Mouse (Mus musculus) layer of hippocampus, adult 2 months (tissue): Measurements from ENCODE around the gene Gstm2. TPM values are rescaled to one million over a fixed set of nuclear protein-coding genes. Genes with fewer than 3 reads are reported as not detected.

ENCODE experiments used
- DNase-seq, 2 experiments: peaks; one replicate each; pipeline ENCODE4 v3.0.0; 2022; ENCODE audit warnings: low spot score in 2 of 2
- H3K27ac ChIP-seq: fragments of 200-600 bp; 2 replicates; pipeline ENCODE4 v1.8.1; 2022
- H3K4me3 ChIP-seq: fragments of 200-600 bp; 2 replicates; pipeline ENCODE4 v1.8.1; 2022; ENCODE audit warnings: mild to moderate bottlenecking
- CTCF ChIP-seq: fragments of 200-600 bp; conservative IDR thresholded peaks from 2 replicates; pipeline ENCODE4 v1.8.1; 2022; ENCODE audit warnings: antibody characterized with exemption, mild to moderate bottlenecking, moderate library complexity
- total RNA-seq, 2 experiments: library from RNA; stranded (reverse); gene quantifications; 2 replicates each; pipeline ENCODE4 v1.2.3; 2021

Gene Gstm2
- total RNA-seq, 2 experiments from 2014 or later: 2.3 to 3.6 TPM

GRCm38 (mm10) chr3:107945729-107946128 lies 40.5 kb downstream of the Gstm2 start:
- H3K27ac ChIP-seq: peak overlapping the region; percentile 4; the same call in 1 of the 2 replicates

GRCm38 (mm10) chr3:107943239-107943990 lies 42.8 kb downstream of the Gstm2 start, which contains the start of gene Gstm6:
TSS of gene Gstm6 (minus strand) at chr3:107943749.
- TF ChIP-seq CTCF: peak; percentile 82
- peak; percentile 65 to 83 for DNase-seq
- peak within 1 kb of the TSS; percentile 30; the same call in 1 of the 2 replicates for H3K4me3 ChIP-seq
- H3K27ac ChIP-seq: 0 out of 2 replicates have a peak within 1 kb of the TSS, but pooled peaks have one; percentile 36

More at GRCm38 (mm10) chr3:107945729-107946128, 40.5 kb downstream of the Gstm2 start:
- TF ChIP-seq CTCF: peak; percentile 40
- no peak for DNase-seq
- no peak overlapping the region for H3K4me3 ChIP-seq

GRCm38 (mm10) chr3:107941261-107941660 lies 45.0 kb downstream of the Gstm2 start:
- no peak overlapping the region for H3K4me3 ChIP-seq
- peak overlapping the region; percentile 84 for H3K27ac ChIP-seq
- no peak for TF ChIP-seq CTCF
- peak; percentile 34 to 37 for DNase-seq

GRCm38 (mm10) chr3:107940524-107940923 lies 45.7 kb downstream of the Gstm2 start:
- no peak for TF ChIP-seq CTCF
- H3K4me3 ChIP-seq: no peak overlapping the region
- H3K27ac ChIP-seq: peak overlapping the region; percentile 84

GRCm38 (mm10) chr3:107939830-107940229 lies 46.4 kb downstream of the Gstm2 start:
- TF ChIP-seq CTCF: no peak
- no peak for DNase-seq
- peak overlapping the region; percentile 84 for H3K27ac ChIP-seq
- no peak overlapping the region for H3K4me3 ChIP-seq

More at GRCm38 (mm10) chr3:107940524-107940923, 45.7 kb downstream of the Gstm2 start:
- no peak for DNase-seq

GRCm38 (mm10) chr3:107939403-107939802 lies 46.9 kb downstream of the Gstm2 start:
- DNase-seq: peak in 1 of 2 experiments; percentile 60
- peak; percentile 91 for TF ChIP-seq CTCF
- H3K4me3 ChIP-seq: no peak overlapping the region
- H3K27ac ChIP-seq: peak overlapping the region; percentile 84

- TF ChIP-seq CTCF: no peak
- Histone ChIP-seq H3K4me3 (no peak overlapping the region), H3K27ac (no peak overlapping the region)
- DNase-seq: no peak
Measured at GRCm38 (mm10) chr3:107935888-107936287, 50.4 kb downstream of the Gstm2 start.

GRCm38 (mm10) chr3:107935268-107935667 lies 51.0 kb downstream of the Gstm2 start:
- no peak for TF ChIP-seq CTCF
- Histone ChIP-seq H3K4me3 (no peak overlapping the region), H3K27ac (no peak overlapping the region)
- DNase-seq: no peak

GRCm38 (mm10) chr3:107932128-107932527 lies 54.1 kb downstream of the Gstm2 start:
- DNase-seq: no peak
- Histone ChIP-seq H3K4me3 (no peak overlapping the region), H3K27ac (peak overlapping the region; percentile 87)
- no peak for TF ChIP-seq CTCF

Other genes with a start within 250 kb of the Gstm2 start
- gene Csf1, start 226.0 kb downstream of the Gstm2 start, total RNA-seq: 10 to 100 TPM; 20.4 to 20.5 TPM
- not detected for gene Eps8l3, start 109.2 kb downstream of the Gstm2 start, total RNA-seq
- gene Gstm5, start 90.6 kb downstream of the Gstm2 start, total RNA-seq: 100 to 1,000 TPM; 282 to 304 TPM
- 100 to 1,000 TPM; 173 to 177 TPM for gene Gstm7, start 54.6 kb downstream of the Gstm2 start, total RNA-seq
- 10 to 100 TPM; 16.6 to 19.5 TPM for gene Gstm6, start 42.7 kb downstream of the Gstm2 start, total RNA-seq
- gene Gstm3, start 17.2 kb downstream of the Gstm2 start, total RNA-seq: not detected
- gene Gstm1, start 31.5 kb upstream of the Gstm2 start, total RNA-seq: 100 to 1,000 TPM; 350 to 371 TPM
- 10 to 100 TPM; 11.5 to 12.3 TPM for gene Gstm4, start 58.4 kb upstream of the Gstm2 start, total RNA-seq
- gene Ampd2, start 100.2 kb upstream of the Gstm2 start, total RNA-seq: 10 to 100 TPM; 74.0 to 76.7 TPM
- not detected for gene Gnat2, start 106.3 kb upstream of the Gstm2 start, total RNA-seq
- 10 to 100 TPM; 28.0 to 28.4 TPM for gene Gnai3, start 159.7 kb upstream of the Gstm2 start, total RNA-seq
- 10 to 100 TPM; 17.3 to 18.0 TPM for gene Gpr61, start 168.4 kb upstream of the Gstm2 start, total RNA-seq
- gene Amigo1, start 199.9 kb upstream of the Gstm2 start, total RNA-seq: 10 to 100 TPM; 69.7 to 79.0 TPM
- 10 to 100 TPM; 16.3 to 16.8 TPM for gene Cyb561d1, start 214.8 kb upstream of the Gstm2 start, total RNA-seq
- gene Atxn7l2, start 224.5 kb upstream of the Gstm2 start, total RNA-seq: 10 to 100 TPM; 31.9 to 34.6 TPM
- gene Sypl2, start 240.2 kb upstream of the Gstm2 start, total RNA-seq: 1 to 10 TPM; 2.0 to 3.0 TPM